Mouse (Mus musculus) cerebellum, adult 9-10 months (tissue): ENCODE results near the gene Dnajc7.
A peak's percentile ranks its signal among the peaks of the same experiment; 100 is the strongest.

Experiments
- DNase-seq: peaks from one replicate; pipeline ENCODE4 v3.0.0; 2022

Gene Dnajc7

DNA sequence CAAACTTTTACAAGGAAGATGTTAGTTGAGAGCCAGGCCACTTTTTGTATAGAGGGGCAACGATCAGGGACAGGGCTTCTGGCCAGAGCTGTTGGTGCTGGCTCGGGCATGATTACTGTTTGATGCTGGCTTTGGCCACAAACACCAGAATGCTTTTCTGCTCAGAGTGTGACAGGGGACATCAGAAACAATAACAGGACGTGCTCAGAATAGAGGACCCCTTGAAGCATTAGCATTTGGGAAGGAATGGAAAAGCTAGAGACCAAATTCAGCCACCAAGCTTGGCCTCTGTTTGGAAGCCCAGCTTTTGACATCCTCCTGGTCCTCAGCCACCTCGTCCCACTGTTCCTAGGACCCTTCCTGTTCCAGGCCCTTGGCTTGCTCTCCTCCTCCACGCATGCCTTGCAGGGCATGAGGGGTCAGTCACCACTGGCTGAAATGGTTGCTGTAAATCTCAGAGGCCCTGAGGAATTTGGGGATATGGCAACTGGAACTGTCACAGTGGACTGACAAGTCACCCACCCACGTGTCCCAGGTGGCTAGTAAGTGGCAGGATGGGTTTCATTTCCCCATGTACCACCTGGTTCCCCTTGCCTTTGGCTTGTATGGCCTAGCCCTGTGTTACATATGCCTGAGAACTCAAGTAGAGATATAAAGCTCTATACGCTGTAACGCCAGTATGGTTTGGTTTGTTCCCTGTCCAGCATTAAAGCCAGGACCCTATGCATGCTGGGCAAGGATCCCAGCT lies 41.9 kb downstream of the Dnajc7 start:
- no peak for DNase-seq

DNA sequence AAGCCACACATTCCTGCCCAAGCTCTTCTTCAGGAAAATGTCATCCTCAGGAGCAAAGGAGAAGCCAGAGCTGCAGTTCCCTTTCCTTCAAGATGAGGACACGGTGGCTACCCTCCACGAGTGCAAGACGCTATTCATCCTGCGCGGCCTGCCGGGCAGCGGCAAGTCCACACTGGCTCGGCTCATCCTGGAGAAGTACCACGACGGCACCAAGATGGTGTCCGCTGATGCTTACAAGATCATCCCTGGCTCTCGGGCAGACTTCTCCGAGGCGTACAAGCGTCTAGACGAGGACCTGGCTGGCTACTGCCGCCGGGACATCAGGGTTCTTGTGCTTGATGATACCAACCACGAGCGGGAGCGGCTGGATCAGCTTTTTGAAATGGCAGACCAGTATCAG lies 43.7 kb downstream of the Dnajc7 start:
- no peak for DNase-seq

DNA sequence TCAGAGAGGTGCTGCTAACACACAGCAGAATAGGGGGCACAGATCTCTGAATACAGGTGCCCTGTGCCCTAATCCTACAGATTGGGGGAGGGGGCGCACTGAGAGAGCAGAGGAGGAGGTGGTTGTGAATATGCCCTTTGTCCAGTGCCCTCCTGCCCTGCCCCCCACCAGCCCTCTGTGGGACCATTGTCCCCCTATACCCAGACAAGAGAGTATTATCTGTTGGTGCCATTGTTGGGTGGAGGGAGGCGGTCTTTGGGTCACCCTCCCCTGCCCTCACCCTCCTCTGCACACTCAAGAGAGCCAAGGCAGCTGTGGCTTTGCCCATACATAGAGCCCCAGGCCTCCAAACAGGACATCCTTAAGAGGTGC lies 44.5 kb downstream of the Dnajc7 start:
- DNase-seq: peak; percentile 51

DNA sequence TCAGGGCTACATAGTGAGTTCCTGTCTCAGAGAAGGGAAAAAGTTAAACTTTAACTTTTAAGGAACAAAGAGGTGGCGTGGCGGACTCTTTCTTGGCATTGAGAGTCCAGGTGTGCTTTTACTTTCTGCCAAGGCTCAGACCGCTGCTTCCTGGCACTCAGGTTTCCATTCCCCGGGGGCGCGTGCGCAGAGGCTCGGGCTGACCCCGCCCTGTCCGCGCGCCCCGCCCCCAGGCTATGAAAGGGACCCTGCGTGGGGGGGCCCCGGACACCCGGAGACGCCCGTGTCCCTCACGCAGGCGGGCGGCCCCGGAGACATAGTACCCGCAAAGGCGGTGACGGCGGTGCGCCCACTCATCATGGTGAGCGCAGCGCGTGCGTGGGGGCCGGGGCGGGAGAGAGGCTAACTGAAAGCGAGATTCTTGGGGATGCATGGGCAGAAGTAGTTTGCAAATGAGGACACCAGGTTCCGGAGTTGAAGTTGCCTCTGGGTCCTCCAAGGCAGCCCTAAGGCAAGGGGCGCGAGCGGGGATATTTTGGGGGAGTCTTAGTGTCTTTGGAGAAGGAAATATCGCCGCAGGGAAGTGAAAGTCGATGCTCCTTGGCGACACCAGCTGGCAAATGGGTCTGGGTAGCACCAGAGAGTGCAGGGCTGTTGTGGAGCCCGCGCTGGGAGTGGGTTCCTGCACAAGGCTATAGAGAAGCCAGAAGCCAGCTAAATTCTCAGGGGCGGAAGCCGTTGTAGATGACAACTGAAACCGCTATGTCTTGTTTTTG lies 45.1 kb downstream of the Dnajc7 start, which contains the start of gene Cnp:
Cnp (plus strand) TSS at position 197 of the 776 bp plus-strand sequence.
- DNase-seq: peak; percentile 60

DNA sequence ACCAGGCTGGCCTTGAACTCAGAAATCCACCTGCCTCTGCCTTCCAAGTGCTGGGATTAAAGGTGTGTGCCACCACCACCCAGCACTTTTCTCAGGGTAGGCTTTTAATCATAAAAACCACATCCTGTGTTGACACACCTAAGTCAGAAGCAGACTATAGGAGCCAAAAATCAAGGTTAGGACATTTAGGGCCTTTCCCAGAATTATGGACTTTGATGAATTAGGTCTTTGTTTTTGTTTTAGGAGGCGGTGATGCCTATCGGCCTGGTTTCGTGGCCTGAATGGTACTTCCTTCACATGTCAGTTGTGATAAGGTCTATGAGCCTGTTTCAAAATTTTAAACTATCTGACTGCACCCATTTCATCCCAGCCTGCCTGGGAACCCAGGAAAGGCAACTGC lies 45.8 kb downstream of the Dnajc7 start:
- no peak for DNase-seq

DNA sequence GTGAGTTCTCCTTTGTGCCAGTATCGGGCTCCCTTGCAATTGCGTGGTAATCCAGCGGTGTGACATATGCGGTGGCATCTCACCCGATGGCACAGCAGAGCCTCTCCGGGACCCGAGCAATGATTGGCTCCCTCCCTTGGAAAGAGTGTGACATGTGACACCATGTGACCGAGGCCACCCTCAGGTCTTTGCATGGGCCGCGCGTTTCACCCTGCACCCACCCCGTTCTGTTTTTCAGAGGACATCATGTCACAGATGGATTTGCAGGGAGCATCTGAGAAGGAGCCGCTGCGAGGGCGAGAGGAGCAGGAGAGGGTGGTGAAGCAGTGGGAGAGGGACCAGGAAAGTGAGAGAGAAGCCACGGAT lies 48.8 kb downstream of the Dnajc7 start:
- DNase-seq: peak; percentile 63

DNA sequence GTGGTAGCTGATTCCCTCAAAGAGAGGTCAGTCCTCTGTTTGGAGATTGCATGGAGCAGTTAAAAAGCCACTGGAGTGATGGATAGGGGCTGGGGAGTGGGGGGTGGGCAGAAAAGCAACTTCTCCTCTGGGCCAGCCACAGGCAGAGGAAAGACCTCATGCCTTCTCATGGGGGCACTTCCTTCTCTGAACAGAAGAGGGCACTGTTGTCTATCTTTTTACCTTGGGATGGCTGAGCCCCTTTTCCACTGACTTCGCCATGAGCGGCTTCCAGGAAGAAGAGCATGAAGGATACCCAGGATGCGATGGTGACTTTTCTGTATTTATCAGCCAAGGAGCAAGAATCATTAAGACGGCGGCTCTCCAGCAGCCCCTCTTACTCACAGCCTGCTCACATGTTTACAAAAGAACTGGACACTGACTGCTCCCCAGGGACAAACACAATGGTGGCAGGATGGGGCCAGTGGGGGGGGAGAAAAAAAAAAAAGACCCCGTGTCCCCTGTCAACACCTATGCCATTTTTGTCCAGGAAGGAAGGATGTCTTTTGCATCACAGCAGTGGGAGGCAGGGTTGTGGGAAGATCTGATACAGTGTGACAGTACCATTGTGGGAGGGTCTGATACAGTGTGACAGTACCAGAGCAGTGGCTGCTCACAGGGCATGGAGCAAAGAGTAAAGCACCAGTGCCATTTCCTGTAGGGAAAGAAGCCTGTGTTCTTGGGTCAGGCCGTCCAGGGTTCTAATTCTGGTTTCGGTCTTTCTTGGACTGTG lies 49.4 kb downstream of the Dnajc7 start:
- peak; percentile 88 for DNase-seq

DNA sequence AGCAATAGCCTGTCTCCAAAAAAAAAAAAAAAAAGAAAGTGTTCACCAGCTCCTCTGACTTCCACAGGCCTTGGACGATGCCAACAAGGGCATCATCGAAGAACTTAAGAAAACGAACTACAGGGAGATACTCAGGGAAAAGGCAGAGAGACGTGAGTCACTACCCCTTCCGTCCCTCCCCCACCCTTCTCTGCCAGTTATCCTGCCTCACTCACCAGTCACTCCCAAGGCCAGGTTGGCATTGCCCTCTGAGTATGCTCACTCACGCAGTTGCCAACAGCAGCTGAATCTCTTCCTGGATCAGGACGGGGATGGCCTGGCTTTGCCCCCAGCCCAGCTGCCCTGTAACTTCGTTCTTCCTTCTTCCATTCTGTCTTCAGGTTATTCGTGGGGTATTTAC lies 50.2 kb downstream of the Dnajc7 start:
- no peak for DNase-seq

DNA sequence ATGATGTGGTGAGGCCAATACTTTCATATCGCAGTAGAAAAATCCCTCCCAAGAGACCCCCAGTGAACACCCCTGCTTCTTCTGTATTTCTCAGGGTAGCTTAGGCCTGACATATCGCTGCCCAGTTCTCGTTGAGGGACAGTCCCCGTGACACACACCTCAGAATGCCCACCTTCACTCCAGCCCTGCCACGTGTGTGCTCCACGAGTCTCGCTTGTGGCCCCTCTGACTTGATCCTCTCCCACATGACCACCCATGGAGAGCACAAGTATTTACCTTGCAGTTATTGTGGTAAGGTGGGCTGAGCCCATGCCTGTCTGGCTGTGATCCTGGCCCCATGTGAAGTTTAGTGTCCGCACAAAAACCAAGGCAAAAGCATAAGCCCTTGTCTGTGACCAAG lies 51.3 kb downstream of the Dnajc7 start:
- DNase-seq: no peak

DNA sequence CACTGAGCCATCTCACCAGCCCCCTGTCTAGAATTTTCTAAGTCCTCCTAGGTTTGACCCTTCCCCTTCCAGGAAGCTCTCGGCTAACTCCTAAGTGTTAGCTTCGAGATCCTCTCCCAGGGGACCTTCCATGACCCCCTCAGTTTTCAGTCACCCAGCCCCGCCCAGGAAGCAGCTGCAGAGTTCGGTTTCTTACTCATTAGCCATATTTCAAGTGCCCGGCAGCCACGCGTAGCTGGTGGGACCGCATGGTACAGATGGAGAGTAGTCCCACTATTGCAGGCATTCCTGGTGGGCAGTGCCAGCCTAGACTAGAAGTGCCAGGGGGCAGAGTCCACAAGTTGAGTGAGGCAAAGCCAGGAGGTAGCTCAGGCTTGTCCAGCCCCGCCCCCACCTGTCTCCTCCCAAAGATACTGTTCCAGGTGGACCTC lies 52.1 kb downstream of the Dnajc7 start:
- no peak for DNase-seq

DNA sequence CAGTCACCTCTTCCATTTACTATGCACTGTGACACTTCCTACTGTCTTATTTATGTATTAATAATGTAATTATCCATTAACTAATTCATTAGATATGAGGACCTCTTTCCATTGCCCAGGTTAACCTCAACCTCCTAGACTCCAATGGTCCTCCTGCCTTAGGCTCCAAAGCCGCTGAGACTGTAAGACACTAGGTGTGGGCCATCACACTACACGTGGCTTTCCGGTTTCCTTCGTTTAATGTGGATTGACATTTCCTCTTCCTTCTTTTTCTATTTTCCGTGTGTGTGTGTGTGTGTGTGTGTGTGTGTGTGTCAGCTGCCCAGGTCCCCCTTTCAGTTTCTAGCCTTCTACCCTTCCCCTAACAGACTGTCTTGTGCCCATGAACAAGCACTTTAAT lies 52.7 kb downstream of the Dnajc7 start:
- no peak for DNase-seq

DNA sequence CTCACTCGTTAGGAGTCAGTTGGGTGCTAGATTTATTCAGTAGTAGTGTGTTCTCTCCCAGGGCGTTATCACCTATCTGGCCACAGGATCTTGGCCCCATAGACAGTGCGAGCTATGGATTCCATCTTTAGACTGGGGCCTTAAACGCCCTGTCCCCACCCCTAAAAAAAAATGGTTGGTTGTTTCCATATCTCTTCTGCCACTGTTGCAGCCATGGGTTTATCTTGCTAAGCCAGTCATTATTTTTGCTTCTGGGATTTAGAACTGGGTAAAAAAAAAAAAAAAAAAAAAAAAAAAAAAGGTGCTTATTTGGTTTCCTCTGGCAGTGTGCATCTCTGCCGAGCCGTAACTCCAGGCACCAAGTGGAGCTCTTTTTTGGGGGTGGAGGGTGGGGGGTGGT lies 55.3 kb downstream of the Dnajc7 start:
- DNase-seq: no peak

DNA sequence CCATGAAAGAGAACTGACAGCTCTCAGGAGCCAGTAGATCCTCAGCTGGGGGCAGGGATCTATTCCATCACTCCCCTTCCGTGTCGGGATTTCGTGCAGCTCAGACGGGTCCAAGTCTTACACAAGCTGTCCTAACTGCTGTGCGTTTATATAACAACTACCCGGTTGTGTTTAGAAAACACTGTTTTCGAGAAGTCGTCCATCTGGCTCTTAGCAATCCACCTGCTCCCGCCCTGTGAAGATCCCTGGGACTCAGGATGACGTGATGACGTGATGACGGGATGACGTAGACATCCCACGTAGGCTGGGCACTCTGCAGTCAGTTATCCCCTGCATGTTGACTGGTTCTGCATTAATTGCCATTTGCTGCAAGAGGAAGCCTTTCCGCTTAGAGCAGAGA lies 55.7 kb downstream of the Dnajc7 start:
- DNase-seq: no peak

DNA sequence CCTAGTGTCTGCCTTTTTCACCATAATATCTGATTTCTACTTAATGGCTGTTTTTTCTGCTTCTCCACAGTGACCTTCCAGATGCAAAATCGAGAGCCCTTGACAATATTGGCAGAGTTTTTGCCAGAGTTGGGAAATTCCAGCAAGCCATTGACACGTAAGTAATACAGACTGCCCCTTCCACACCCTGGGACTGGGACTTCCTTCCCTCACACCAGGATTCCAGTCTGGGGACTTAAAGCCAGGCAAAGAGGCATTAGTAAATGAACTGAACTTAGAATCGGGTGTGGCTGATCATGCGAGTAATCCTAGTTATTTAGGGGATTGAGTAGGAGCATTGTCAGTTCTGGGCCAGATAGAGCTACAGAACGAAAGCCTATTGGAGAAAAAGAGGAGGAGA lies 58.2 kb downstream of the Dnajc7 start:
- no peak for DNase-seq

DNA sequence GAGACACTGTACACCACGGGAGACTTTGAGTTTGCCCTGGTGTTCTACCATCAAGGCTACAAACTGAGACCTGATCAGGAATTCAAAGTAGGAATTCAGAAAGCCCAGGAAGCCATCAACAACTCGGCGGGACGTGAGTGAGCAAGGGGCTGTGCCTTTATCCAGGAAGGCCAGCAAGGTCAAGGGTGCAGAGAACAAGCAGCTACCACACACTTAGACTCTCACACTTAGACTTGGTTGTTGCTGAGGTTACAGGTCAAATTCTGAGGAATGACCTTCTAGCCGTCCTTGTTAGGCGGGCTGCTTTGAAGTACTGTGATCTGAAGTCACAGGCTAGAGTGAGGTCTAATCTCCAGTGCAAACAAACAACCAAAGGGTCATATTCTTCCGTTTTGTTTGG lies 60.5 kb downstream of the Dnajc7 start:
- no peak for DNase-seq

DNA sequence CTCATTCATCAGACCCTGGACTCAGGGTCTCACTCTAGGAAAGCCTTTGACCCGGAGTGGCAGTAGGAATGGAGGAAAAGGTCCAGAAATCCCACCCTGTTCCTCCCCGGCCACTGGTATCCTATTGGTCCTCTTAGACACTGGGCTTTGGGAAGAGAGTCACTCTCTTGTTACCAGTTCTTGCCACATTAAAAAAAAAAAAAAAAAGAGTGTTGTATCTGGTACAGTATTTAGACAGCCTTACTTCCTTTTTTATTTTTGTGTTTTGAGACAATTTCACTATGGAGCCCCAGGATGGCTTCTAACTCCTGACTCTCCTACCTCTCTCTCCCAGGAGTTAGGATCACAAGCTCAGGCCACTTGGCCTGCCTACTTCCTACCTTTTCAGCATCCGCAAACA lies 62.4 kb downstream of the Dnajc7 start:
- DNase-seq: no peak

DNA sequence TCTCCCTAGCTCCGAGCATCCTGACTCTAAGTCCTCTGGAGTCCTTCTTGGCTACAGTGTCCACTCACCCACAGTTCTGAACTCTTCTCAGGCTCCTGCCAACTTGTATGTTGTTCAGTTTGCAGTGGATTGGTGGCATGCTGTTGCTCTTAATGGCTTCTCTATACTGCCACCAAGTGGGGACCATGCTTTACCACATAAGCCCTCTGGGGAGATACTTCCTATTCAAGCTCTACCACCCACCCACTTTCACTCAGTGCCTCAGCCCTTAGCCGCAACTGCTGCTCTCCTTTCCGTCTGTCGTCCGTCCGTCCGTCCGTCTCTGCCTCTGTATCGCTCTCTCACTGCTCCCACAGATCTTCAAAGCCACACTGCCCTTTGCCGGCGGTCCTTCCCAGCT lies 64.4 kb downstream of the Dnajc7 start:
- DNase-seq: peak; percentile 74

DNA sequence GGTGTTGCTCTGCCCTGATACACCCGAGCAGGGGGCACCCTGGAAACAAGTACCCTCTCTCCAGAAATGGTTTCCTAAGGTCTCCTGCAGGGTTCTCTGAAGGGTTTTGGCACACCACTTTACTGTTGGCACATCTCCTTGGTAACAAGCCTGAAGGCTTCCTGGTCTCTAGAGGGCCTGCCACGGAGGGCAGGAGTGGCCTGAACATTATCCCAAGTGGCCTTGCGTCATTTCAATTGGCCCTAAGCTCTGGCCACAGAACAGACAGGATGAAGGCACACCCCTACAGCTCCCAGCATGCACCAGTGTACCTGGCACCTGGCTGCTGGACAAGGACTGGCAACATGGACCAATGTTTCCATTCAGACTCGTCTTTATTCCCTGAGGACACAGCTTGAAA lies 67.1 kb downstream of the Dnajc7 start:
- no peak for DNase-seq

DNA sequence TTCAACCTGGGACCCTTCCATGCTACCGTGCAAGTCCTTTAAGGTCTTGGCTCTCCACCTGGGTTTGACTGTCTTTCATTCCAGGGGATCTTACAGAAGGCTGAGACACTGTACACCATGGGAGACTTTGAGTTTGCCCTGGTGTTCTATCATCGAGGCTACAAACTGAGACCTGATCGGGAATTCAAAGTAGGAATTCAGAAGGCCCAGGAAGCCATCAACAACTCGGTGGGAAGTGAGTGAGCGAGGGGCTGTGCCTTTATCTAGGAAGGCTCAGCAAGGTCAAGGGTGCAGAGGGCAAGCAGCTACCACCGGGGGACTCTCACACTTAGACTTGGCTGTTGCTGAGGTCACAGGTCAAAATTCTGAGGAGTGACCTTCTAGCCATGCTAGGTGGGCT lies 69.9 kb downstream of the Dnajc7 start:
- DNase-seq: no peak

DNA sequence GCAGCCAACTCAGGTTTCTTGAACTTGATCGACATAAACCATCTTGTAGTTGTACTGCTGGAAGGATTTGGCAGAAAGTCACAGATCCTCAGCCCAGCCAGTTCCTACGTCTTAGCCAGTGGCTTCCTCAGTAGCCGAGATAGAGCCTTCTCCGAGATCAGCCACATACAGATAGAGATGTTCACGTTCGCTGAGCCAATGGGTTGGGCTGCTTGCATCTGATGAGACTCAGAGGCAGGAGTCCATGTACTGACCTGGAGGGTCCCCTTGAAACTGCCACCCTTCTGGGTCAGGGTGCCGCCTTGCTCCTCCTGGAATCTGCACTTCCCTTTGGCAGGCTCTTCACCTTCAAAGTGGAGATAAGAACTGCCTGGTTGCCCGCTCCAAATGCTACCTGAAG lies 70.5 kb downstream of the Dnajc7 start:
- no peak for DNase-seq

DNA sequence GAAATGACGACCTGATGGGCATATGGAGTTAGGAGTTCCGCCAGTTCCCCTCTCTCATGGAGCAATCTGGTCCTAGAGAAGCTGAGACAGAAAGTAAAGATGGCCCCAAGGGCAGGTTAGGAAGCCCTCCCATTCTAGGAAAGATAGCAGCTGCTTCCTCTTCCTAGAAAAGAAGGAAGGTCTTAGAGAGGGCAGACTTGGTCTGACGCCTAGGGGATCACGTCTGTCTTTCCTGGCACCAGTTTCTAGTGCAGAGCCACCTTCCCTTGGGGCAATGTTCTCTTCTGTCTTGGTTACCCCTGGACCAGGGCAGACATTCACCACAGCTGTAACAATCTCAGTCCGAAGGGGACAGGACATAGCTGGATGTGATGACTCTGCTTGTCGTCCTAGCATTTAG lies 71.8 kb downstream of the Dnajc7 start:
- no peak for DNase-seq

DNA sequence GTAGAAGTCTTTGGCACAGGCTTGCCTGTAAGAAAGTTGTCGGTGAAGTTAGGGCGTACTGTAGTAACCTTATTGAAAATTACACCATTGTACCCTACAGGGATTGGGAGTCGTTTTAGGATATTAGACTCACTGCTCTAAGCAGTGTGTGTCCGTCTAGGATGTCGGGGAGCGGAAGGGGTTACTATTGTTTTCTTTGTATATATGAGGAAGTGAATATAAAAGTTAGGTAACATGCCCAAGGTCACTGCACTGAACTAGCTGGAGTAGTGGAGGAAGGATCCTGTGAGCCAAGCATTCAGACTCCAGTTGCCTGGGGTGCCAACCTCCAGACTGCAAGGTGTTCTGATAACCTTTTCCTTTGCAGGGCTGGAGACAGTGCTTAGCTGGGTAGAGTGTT lies 73.0 kb downstream of the Dnajc7 start:
- DNase-seq: no peak

DNA sequence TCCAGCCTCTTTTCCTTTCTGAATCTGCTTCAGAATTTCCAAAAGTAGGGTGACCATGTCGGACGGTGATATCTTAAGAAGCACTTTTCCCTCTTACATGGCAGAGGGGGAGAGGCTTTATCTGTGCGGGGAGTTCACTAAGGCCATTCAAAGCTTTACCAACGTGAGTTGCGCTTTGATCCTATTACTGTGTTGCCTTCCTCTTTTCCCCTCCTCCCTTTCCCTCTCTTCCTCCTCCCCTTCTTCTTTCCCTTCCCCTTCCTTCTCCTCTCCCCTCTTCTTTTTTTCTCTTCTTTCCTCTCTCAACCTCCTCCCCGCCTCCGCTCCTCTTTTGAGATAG lies 74.3 kb downstream of the Dnajc7 start:
- no peak for DNase-seq
